In genomic region chr17:47468466-47468865, GRCm38 (mm10) we compare ENCODE assay signal across 8 mouse cellular contexts. TPM values are rescaled to one million over a fixed set of nuclear protein-coding genes. Genes with fewer than 3 reads are reported as not detected.
DNase-seq lines count a peak whose midpoint lies in the region; ATAC-seq lines count a peak whose summit lies in the region.

No protein-coding gene starts in this region.

- H3K9me3 ChIP-seq in kidney, embryonic 16.5 days (ENCODE audit: low read length): no peaks in the 10 kb centered on the region
- H3K9me3 ChIP-seq in embryonic facial prominence, embryonic 14.5 days (ENCODE audit: control insufficient read depth, low read length): no peaks in the 10 kb centered on the region
- H3K9me3 ChIP-seq in hindbrain, embryonic 16.5 days (ENCODE audit: control insufficient read depth, low read length): no peaks in the 10 kb centered on the region
- H3K9me3 ChIP-seq in neural tube, embryonic 11.5 days (ENCODE audit: control insufficient read depth, low read length): no peaks in the 10 kb centered on the region

- H3K27ac ChIP-seq in kidney, embryonic 16.5 days (ENCODE audit: low read length): no peak overlapping the region
- no peak overlapping the region for H3K27ac ChIP-seq in embryonic facial prominence, embryonic 14.5 days (replicated peaks; ENCODE audit: low read depth, low read length)
- no peak overlapping the region for H3K27ac ChIP-seq in hindbrain, embryonic 16.5 days (ENCODE audit: low read depth, low read length)
- no peak overlapping the region for H3K27ac ChIP-seq in neural tube, embryonic 11.5 days (ENCODE audit: low read depth, low read length)

- H3K4me2 ChIP-seq in kidney, embryonic 16.5 days (replicated peaks; ENCODE audit: low read depth, low read length): peak overlapping the region; percentile 48
- peak overlapping the region; percentile 45 for H3K4me2 ChIP-seq in embryonic facial prominence, embryonic 14.5 days (ENCODE audit: low read depth, low read length)
- H3K4me2 ChIP-seq in hindbrain, embryonic 16.5 days (ENCODE audit: low read length): peak overlapping the region; percentile 31; the same call in 1 of the 2 replicates
- peak overlapping the region; percentile 35 for H3K4me2 ChIP-seq in neural tube, embryonic 11.5 days (ENCODE audit: low read depth)

- H3K36me3 ChIP-seq in kidney, embryonic 16.5 days (ENCODE audit: insufficient read depth, low read length): no peaks in the 10 kb centered on the region
- no peaks in the 10 kb centered on the region for H3K36me3 ChIP-seq in embryonic facial prominence, embryonic 14.5 days (ENCODE audit: control insufficient read depth, insufficient read depth, low read length)
- H3K36me3 ChIP-seq in hindbrain, embryonic 16.5 days (ENCODE audit: control insufficient read depth, insufficient read depth, low read length): no peaks in the 10 kb centered on the region
- no peaks in the 10 kb centered on the region for H3K36me3 ChIP-seq in neural tube, embryonic 11.5 days (ENCODE audit: control insufficient read depth, insufficient read depth, low read length)

- no peak for DNase-seq in kidney, adult 9 months
- no peak for DNase-seq in embryonic facial prominence, embryonic 14.5 days (ENCODE audit: low spot score)
- peak; percentile 31 for DNase-seq in neural tube, embryonic 11.5 days (ENCODE audit: low spot score)
- DNase-seq in adrenal gland, postnatal 10 days: no peak
- no peak for DNase-seq in left cerebral cortex, adult 11 months (ENCODE audit: low spot score)

- peaks cover 12% of the 10 kb centered on the region; the same call in 1 of the 2 replicates for H3K27me3 ChIP-seq in kidney, embryonic 16.5 days (ENCODE audit: insufficient read depth, low read length)
- peaks cover 27% of the 10 kb centered on the region for H3K27me3 ChIP-seq in embryonic facial prominence, embryonic 14.5 days (replicated peaks; ENCODE audit: control insufficient read depth, insufficient read depth, low read length)
- H3K27me3 ChIP-seq in hindbrain, embryonic 16.5 days (replicated peaks; ENCODE audit: control insufficient read depth, insufficient read depth, low read length): peaks cover 16% of the 10 kb centered on the region
- H3K27me3 ChIP-seq in neural tube, embryonic 11.5 days (ENCODE audit: control insufficient read depth, insufficient read depth, low read length): peaks cover 24% of the 10 kb centered on the region

- 10% methylated on average over 34 of the region's 34 CpGs for WGBS in kidney, embryonic 16.5 days
- 17% methylated on average over 18 of the region's 34 CpGs for WGBS in embryonic facial prominence, embryonic 14.5 days
- 5% methylated on average over 34 of the region's 34 CpGs for WGBS in hindbrain, embryonic 16.5 days
- 3% methylated on average over 34 of the region's 34 CpGs for WGBS in neural tube, embryonic 11.5 days

- ATAC-seq in kidney, embryonic 16.5 days (ENCODE audit: low FRiP score, low TSS enrichment): no peak
- no peak for ATAC-seq in embryonic facial prominence, embryonic 14.5 days (ENCODE audit: low read depth)
- ATAC-seq in hindbrain, embryonic 16.5 days: no peak
- no peak for ATAC-seq in neural tube, embryonic 11.5 days (ENCODE audit: insufficient read depth, low FRiP score, low TSS enrichment)
- ATAC-seq in frontal cortex, adult (ENCODE audit: low TSS enrichment): no peak

- H3K4me1 ChIP-seq in kidney, embryonic 16.5 days (ENCODE audit: insufficient read depth, low read length): peaks cover 45% of the 10 kb centered on the region
- peaks cover 6% of the 10 kb centered on the region for H3K4me1 ChIP-seq in embryonic facial prominence, embryonic 14.5 days (ENCODE audit: control insufficient read depth, insufficient read depth, low read length)
- no peaks in the 10 kb centered on the region for H3K4me1 ChIP-seq in hindbrain, embryonic 16.5 days (ENCODE audit: control insufficient read depth, insufficient read depth, low read depth, low read length)
- 0 out of 2 replicates have a peak, but pooled peaks cover 2% of the 10 kb centered on the region for H3K4me1 ChIP-seq in neural tube, embryonic 11.5 days (ENCODE audit: control insufficient read depth, insufficient read depth, low read length)

- H3K4me3 ChIP-seq in kidney, embryonic 16.5 days (ENCODE audit: low read length): peak overlapping the region; percentile 31
- H3K4me3 ChIP-seq in embryonic facial prominence, embryonic 14.5 days (ENCODE audit: low read depth, low read length): peak overlapping the region; percentile 29
- H3K4me3 ChIP-seq in hindbrain, embryonic 16.5 days (ENCODE audit: low read length): peak overlapping the region; percentile 15; the same call in 1 of the 2 replicates
- no peak overlapping the region for H3K4me3 ChIP-seq in neural tube, embryonic 11.5 days (ENCODE audit: low read depth, low read length)

- peak overlapping the region; percentile 42; the same call in 1 of the 2 replicates for H3K9ac ChIP-seq in kidney, embryonic 16.5 days (replicated peaks; ENCODE audit: low read length)
- H3K9ac ChIP-seq in embryonic facial prominence, embryonic 14.5 days (ENCODE audit: low read depth, low read length): peak overlapping the region; percentile 16; the same call in 1 of the 2 replicates
- H3K9ac ChIP-seq in hindbrain, embryonic 16.5 days (ENCODE audit: low read depth, low read length): no peak overlapping the region
- H3K9ac ChIP-seq in neural tube, embryonic 11.5 days (ENCODE audit: low read length): peak overlapping the region; percentile 27; the same call in 1 of the 2 replicates

RNA-seq across cellular contexts. Expression of gene 1700001C19Rik, which starts 31.3 kb away (rescaled TPM):
- 0.28 TPM in 1 of 2 replicates, not detected in the other for polyA plus RNA-seq in kidney, embryonic 16.5 days (2015; fragmentation: Nextera tagmentation; extraction: Ambion mirVana)
- 0.13 and 0.49 TPM in 2 replicates for polyA plus RNA-seq in embryonic facial prominence, embryonic 14.5 days (2014; fragmentation: Nextera tagmentation; extraction: Ambion mirVana)
- 0.62 and 1.1 TPM in 2 replicates for polyA plus RNA-seq in hindbrain, embryonic 16.5 days (2015; fragmentation: Nextera tagmentation; extraction: Ambion mirVana)
- 0.37 and 0.43 TPM in 2 replicates for polyA plus RNA-seq in neural tube, embryonic 11.5 days (2014; fragmentation: Nextera tagmentation; extraction: Ambion mirVana)
- 1 to 10 TPM in 1 of 2 experiments, under 1 TPM in 1; 0.79 to 1.9 TPM for total RNA-seq in adrenal gland, postnatal 10 days (2021)

RNA-seq across cellular contexts. Expression of gene AI661453, which starts 32.1 kb away (rescaled TPM):
- 1.5 and 2.5 TPM in 2 replicates for polyA plus RNA-seq in kidney, embryonic 16.5 days (2015; fragmentation: Nextera tagmentation; extraction: Ambion mirVana)
- 2.4 and 2.9 TPM in 2 replicates for polyA plus RNA-seq in embryonic facial prominence, embryonic 14.5 days (2014; fragmentation: Nextera tagmentation; extraction: Ambion mirVana)
- polyA plus RNA-seq in hindbrain, embryonic 16.5 days (2015; fragmentation: Nextera tagmentation; extraction: Ambion mirVana): 0.11 and 0.42 TPM in 2 replicates
- polyA plus RNA-seq in neural tube, embryonic 11.5 days (2014; fragmentation: Nextera tagmentation; extraction: Ambion mirVana): 0.05 and 0.23 TPM in 2 replicates
- 1 to 10 TPM; 1.8 to 2.6 TPM for total RNA-seq in adrenal gland, postnatal 10 days (2021)

RNA-seq across cellular contexts. Expression of gene Taf8, which starts 33.6 kb away (rescaled TPM):
- polyA plus RNA-seq in kidney, embryonic 16.5 days (2015; fragmentation: Nextera tagmentation; extraction: Ambion mirVana): 35.1 and 35.8 TPM in 2 replicates
- polyA plus RNA-seq in embryonic facial prominence, embryonic 14.5 days (2014; fragmentation: Nextera tagmentation; extraction: Ambion mirVana): 19.5 and 24.3 TPM in 2 replicates
- polyA plus RNA-seq in hindbrain, embryonic 16.5 days (2015; fragmentation: Nextera tagmentation; extraction: Ambion mirVana): 20.0 and 20.5 TPM in 2 replicates
- polyA plus RNA-seq in neural tube, embryonic 11.5 days (2014; fragmentation: Nextera tagmentation; extraction: Ambion mirVana): 25.3 and 27.5 TPM in 2 replicates
- total RNA-seq in adrenal gland, postnatal 10 days (2021): 10 to 100 TPM; 15.4 to 19.1 TPM

RNA-seq across cellular contexts. Expression of gene Ccnd3, which starts 36.4 kb away (rescaled TPM):
- 295 and 301 TPM in 2 replicates for polyA plus RNA-seq in kidney, embryonic 16.5 days (2015; fragmentation: Nextera tagmentation; extraction: Ambion mirVana)
- 519 TPM in 2 replicates for polyA plus RNA-seq in embryonic facial prominence, embryonic 14.5 days (2014; fragmentation: Nextera tagmentation; extraction: Ambion mirVana)
- polyA plus RNA-seq in hindbrain, embryonic 16.5 days (2015; fragmentation: Nextera tagmentation; extraction: Ambion mirVana): 81.7 and 99.9 TPM in 2 replicates
- 260 TPM in 2 replicates for polyA plus RNA-seq in neural tube, embryonic 11.5 days (2014; fragmentation: Nextera tagmentation; extraction: Ambion mirVana)
- total RNA-seq in adrenal gland, postnatal 10 days (2021): 100 to 1,000 TPM; 178 to 185 TPM
